Mouse (Mus musculus): ENCODE data around the gene Galnt17.

DNA sequence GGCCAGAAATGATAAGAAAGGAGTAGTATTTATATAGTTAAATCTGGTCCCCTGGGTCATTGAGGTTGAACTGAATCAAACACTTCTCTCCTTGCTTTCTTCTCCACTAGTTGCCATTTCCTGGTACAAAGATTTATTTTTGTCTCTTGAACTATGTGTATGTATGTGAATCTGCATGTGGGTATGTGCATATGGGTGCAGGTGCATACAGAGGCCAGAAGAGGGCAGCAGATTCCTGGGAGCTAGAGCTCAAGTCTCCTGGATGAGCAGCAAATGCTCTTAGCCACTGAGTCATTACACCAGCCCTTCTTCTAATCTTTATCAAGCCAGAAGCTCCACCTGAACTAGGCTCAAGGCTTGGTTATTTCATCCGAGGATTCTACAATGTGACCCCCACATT is 201.1 kb downstream of the Galnt17 start:
- TF ChIP-seq CTCF (IDR thresholded peaks at IDR 0.05; ENCODE audit: low read depth, low read length) (no peak), POLR2A (IDR thresholded peaks at IDR 0.05; ENCODE audit: extremely low read depth, insufficient read depth, low read length) (no peak)

Measured in liver, adult 2 months (tissue).